Mouse (Mus musculus): ENCODE measurements around the gene Mrc2.

The Mrc2 gene

GRCm38 (mm10) chr11:105311291-105311975 lies 19.0 kb downstream of the Mrc2 start:
- DNase-seq (ENCODE audit: low spot score in 2 of 2) = no peak

- DNase-seq (ENCODE audit: low spot score in 2 of 2) = no peak
These were observed 20.0 kb downstream of the Mrc2 start for GRCm38 (mm10) chr11:105312311-105312942.

DNA sequence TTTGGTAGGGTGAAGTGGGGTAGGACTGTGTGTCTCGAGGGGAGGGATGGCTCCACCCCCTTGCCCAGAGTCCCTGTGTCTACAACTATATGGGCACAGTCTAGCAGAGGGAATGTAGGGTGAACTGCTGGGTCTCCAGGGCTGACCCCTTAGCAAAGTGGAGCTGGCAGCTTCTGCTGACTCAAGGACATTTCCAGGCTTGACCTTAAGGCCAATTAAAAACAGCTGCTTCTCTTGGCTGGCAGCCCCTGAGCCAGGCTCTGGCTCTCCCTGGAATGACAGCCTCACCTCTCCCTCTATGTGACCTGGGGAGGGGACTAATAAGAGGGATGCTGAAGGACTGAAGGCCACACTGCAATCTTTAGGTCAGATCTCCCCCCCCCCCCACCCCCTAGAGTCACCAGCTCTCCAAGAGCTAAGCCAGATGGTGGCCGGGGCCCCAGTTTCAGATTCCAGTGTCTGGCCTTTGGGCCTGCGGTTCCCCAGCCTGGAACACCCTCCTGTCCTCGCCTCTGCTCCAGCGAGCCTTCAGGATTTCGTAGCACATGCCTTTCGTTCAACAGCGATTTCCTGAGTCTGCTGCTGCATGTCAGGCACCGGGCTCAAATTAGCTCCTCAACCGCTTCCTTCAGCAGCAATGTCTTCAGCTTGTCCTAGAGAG lies 20.7 kb downstream of the Mrc2 start:
- DNase-seq (ENCODE audit: low spot score in 2 of 2) = no peak

- DNase-seq (ENCODE audit: low spot score in 2 of 2) = no peak
These were observed 21.2 kb downstream of the Mrc2 start for GRCm38 (mm10) chr11:105313633-105314014.

DNA sequence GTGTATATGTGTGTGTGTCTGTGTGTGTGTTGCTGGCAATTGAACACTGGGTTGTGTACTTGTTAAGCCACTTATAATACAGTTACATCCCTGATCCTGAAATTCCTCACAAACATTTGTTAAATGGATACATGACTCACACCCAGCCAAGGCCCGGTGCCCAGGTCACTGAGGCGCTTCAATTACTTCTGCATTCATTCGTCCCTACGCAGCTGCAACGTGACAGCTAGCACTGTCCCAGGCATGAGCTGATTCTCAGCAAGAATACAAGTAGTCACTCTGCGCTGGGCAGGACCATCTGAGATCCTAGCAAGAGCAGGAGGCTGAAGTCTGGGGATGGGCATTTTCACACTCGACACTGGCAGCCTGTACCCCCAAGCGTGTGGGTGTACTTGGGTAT lies 22.9 kb downstream of the Mrc2 start:
- DNase-seq (ENCODE audit: low spot score in 2 of 2) = no peak

DNA sequence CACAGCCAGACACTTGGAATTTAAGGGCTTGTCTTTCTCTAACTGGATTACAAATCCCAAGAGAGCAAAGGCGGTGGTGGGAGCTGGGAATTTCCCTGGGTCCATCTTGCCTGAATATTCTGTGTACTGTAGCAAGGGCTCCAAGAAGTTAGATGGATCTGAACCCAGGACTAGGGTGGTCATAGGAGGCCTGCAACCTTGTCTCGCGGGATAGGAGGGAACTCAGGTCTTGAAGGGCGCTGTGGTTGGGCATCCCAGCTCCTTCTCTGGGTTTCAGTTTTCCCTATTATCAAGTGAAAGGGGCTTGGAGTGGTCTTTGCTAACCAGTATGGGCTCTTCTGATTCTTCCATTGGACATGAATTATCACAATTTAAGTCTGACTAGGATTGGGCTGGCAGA lies 23.7 kb downstream of the Mrc2 start:
- no peak for DNase-seq (ENCODE audit: low spot score in 2 of 2)

DNA sequence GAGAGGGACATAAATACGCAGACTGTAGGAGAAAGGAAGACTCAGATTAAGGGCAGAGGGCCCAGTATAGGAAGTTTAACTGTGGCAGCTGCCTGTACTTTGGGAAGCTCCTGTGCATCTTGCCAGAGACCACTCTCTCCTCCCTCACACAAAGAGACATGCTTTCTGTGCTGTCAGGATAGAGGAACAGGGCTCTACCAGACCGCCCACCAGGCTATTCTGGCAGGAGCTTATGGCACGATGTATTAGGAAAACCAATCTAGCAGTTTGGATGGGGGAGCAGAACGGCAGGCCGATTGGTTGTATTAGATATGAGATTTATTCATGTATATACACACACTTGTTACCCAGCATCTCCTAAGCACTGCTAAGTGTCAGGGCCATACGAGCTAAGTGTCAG lies 25.3 kb downstream of the Mrc2 start:
- no peak for DNase-seq (ENCODE audit: low spot score in 2 of 2)

GRCm38 (mm10) chr11:105321090-105321489 lies 28.6 kb downstream of the Mrc2 start:
- DNase-seq (ENCODE audit: low spot score in 2 of 2) = no peak

DNA sequence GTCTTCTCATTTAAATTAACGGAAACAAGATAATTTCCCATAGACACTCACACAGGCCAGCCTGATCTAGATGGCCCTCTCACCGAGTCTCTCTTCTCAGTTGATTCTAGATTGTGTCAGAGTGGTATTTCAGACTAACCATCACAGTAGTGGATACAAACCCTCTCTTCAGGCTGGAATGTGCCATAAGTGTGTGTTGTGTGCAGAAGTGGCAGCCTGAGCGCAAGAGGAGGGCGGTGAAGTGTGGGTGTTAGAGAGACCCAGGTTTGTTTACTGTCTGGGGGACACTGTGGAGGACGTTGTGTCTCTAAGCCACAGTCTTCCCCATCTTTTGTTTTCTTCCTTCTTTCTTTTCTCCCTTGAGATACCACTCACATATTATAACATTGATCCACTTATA lies 31.1 kb downstream of the Mrc2 start:
- DNase-seq (ENCODE audit: low spot score in 2 of 2) = no peak

DNA sequence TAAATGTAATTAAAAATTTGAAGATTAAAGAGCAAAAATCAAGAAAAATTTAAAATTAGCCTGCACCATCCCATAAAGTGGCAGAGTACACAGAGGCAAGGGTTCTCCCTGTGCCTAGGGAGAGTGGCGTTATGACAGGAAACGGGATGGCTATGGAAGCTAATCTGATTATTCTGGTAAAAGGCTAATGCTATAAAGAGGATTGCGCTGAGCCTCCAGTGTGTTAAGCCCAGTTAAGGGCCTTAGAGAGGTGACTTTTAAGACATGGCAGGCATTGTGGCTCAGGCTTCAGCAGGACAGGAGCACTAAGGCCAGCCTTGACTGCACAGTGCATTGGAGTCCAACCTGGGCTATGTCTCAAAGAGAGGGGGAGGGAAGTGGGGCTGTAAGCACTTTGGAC lies 34.7 kb downstream of the Mrc2 start:
- no peak for DNase-seq (ENCODE audit: low spot score in 2 of 2)

DNA sequence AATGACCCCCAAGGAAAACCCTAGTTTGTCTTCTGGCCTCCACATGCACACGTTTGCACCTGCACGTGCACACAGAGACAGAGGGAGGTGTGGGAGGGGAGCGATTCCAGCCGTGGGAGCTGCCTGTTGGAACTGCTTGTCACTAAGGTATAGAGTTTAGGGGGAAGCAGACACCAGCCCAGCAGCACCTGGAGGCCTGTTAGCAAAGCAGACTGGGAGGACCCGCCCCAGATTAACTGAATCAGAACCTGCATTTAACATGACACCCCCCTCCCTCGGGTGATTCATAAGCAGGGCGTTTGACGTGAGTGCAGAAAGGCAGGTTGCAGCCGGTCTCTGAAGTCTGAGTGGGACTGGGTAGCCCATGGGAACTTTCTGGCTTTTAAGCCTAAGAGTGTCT lies 37.5 kb downstream of the Mrc2 start:
- DNase-seq (ENCODE audit: low spot score in 2 of 2) = peak in 1 of 2 experiments; percentile 46

GRCm38 (mm10) chr11:105331129-105331528 lies 38.7 kb downstream of the Mrc2 start:
- DNase-seq (ENCODE audit: low spot score in 2 of 2) = no peak

DNA sequence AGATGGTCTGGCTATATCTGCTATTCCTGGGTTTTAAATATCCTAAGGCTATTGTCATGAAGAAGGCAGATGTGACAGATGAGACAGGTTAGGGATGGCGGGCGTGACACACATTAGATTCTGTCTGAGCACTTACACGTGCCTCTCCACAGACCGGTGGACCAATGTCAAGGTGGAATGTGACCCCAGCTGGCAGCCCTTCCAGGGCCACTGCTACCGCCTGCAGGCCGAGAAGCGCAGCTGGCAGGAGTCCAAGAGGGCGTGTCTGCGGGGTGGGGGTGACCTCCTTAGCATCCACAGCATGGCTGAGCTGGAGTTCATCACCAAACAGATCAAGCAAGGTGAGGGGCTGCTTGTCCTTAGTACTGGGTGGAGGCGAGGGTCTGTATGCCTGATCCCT lies 39.3 kb downstream of the Mrc2 start:
- DNase-seq (ENCODE audit: low spot score in 2 of 2) = no peak

DNA sequence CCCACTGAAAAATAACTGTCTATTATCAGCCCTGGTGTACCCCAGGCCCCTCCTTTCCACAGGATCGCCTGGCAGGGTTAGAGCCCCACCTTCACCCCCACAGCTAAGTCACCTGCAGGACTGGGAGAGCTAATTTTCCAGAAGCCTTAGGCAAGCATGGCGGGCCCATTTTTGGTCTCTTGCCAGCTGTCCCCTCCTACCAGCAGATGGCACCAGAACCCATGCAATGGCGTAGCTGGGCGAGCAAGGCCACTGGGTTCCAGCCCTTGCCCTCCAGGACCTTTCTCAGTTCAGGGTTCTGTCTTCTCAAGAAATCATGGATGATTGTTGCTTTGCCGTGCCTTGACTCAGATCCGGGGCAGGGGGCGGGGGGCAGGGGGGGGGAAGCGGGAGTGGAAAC lies 40.0 kb downstream of the Mrc2 start:
- no peak for DNase-seq (ENCODE audit: low spot score in 2 of 2)

DNA sequence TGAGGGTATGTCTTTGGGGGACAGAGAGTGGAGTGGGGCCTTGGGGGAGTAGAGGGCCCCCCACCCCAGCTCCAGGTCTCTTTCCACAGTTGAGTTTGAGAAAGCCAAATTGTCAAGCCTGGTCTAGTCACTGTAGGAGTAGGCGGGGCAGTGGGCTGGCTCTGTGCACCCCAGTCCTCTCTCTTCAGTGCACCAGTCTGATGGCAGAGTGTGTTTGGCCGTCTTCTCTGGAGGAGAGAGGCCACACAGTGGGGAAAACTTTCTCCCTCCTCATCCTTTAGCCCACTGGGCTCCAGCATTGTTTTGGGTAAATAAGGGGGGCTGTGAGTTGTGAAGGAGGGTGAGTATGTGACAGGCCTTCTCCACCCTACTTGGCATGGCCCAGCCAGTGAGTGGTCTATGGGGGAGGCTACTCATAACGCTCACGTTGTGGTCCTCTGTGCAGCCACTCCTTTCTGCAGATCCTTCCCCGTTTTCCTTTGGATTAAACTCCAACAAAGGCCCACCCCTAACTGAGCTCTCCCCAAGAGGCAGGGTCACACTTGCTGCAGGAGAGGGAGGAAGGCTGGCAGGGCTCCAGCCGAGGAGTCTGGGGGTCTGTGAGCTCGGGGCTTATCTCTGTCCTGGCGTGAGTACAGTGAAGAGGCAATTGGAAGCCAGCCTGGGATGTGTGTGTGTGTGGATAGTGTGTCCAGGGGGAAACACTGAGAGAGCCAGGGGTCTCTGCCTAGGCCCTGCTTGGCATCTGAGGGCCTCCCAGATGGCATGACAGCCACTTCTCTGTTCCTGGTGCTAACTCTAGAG lies 41.6 kb downstream of the Mrc2 start:
- DNase-seq (ENCODE audit: low spot score in 2 of 2) = no peak

DNA sequence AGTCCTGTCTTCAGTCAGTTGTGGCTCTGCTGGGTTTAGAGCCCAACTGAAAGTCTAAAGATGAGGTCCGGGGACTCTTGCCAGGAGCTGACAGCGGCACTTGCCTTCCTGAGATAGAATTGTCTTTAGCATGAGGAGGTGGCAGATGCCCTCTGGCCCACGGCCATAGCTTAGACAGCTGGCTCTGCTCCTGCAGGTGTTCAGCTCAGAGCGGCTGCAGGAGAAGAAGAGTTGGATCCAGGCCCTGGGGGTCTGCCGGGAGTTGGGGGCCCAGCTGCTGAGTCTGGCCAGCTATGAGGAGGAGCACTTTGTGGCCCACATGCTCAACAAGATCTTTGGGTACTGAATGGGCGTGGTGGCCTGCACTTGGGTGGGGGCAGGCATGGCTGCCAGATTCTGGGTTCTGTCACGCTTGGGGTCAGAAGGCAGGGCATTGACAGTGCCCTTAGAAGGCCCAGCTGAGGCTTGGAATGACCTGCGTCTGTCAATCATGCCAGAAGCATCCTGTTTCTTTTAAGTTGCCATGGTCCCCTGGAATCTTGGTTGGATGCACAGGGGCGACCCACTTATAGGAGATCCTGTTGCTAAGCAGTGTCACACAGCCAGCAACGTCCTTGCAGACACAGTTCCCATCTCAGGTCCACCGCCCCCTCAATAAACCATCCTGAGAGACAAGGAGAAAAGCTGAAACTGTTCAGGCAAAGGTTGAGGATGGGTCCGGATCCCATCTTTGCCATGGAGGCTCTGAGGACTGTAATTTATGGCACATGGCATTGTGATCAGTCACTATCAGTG lies 46.4 kb downstream of the Mrc2 start:
- no peak for DNase-seq (ENCODE audit: low spot score in 2 of 2)

GRCm38 (mm10) chr11:105345284-105345683 lies 52.8 kb downstream of the Mrc2 start:
- no peak for DNase-seq (ENCODE audit: low spot score in 2 of 2)

- DNase-seq (ENCODE audit: low spot score in 2 of 2) = peak; percentile 71 to 78
These were observed 55.0 kb downstream of the Mrc2 start for GRCm38 (mm10) chr11:105347162-105348161.

DNA sequence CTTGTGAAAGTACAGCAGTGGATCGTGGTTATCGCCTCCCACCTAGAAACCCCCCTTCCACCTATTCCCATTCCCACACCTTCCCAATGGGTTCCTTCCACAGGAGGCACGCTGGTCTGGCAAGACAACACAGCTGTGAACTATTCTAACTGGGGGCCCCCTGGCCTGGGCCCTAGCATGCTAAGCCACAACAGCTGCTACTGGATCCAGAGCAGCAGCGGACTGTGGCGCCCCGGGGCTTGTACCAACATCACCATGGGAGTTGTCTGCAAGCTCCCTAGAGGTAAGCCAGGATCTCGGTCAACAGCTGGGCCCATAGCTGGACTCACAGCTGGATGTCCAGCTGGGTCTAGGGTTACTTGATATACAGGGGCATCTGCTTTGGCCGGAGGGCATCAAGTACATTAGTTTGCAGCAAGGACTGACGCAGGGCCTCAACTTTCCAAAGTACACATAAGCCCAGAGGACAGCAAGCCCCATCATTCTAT lies 56.1 kb downstream of the Mrc2 start:
- no peak for DNase-seq (ENCODE audit: low spot score in 2 of 2)

- DNase-seq (ENCODE audit: low spot score in 2 of 2) = no peak
These were observed 57.4 kb downstream of the Mrc2 start for GRCm38 (mm10) chr11:105349780-105350324.
